Mouse (Mus musculus): ENCODE data around the gene Tamm41.

Gene Tamm41

DNA sequence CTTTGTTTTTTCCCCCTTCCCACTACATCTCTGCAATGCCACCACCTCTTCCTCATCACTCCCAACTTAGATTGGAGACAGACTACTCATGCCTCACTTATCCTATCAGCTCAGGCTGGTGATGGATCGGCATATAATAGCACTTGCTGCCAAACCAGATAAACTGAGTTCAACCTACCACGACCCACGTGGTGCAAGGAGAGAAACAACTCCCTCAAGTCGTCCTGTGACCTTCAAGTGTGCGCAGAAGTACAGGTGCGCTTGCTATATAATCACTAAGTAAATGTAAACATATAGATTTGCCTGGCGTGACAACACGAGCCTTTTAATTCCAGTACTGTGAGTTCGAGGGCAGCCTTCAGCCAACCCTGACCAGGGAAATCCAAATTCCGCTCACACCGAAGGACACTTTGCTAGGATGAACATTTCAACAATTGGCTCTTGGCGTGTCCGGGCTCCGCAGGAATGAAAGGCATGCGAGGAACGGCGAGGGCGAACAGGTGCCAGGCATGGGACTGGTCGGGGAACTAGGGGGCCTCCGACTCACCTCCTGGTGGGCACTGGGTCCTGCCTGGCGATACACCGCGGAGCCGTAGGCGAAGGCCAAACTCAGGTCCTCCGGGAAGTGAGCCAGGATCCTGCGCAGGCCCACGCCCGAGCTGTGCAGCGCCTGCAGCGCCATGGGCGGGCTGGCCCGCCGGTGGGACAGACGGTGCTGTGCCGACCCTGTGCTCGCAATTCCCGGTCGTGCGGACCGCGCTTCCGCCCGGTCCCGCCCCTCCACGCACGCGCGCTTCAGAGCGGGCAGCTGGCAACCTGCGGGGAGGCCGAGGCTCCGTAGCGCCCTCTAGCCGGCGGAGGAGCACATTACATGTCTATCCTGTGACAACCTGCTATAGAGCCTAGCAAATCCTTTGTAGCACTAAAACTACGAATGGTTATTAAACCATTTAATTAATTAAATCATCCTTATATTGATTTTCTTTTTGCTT is at the start of gene Tamm41:
Gene Tamm41, minus strand, starts transcription at position 774 of the 992 bp plus-strand sequence.
- peak; percentile 86 for DNase-seq

DNA sequence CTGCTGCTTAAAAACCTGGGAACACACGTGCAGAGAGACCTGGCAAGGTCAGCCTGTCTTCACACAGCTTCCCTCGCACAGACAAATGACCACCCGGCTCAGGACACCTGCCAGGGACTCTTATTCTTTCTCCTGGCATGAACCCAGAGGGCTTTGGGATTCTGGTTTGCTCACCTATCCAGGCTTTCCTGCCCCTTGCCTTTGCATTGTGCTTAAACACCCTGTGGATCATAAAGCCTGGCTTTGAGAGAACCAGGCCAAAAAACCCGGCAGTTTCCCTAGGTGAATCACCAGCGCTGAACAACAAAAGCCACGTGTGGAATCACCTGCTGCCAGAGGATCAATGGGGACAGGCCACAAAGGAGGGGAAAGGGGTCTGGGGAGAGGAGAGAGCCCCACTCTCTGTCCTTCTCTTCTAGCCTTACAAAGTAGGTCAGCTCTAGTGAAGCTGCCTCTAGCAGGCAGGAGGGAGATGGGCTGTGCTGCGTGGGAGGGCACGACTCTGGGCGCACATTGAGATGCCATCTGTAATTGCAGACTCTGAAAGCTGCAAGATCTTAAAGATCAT is 47.7 kb upstream of the Tamm41 start:
- DNase-seq = peak; percentile 90

DNA sequence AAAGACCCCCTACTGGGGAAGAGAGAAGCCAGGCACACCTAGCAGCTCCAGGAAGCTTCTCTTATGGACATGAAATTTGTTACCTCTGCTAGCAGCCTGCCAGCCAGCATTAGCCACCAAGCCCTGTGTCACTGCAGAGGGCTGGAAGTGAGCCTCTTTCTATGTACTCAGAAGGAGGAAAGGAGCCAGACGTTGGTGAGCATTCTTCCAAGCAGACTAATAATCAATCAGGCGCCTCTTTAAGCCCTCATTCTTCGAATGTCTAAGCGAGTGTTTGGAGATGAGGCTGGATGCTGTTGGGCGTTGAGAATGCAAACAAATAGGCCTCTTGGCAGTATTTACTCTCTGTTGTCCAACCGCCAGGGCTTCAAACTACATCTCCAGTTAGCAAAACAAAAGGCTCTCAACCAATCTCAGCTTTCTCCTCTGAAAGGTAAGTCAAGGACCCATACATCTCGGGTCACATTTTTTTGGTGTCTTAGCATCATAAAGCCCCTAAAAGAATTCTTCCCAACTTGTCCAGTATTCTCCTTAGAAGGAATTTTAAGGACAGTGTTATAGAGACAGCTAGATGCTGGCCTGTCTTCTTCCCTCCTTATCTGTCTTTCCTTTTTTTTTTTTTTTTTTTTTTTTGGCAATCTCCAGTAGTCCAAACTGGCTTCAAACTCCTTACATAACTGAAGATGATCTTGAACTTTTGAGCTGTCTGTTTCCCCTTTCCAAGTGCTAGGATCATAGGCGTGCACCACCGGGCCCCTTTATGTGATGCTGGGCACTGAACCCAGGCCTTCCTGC is 39.3 kb upstream of the Tamm41 start:
- DNase-seq = peak; percentile 54

DNA sequence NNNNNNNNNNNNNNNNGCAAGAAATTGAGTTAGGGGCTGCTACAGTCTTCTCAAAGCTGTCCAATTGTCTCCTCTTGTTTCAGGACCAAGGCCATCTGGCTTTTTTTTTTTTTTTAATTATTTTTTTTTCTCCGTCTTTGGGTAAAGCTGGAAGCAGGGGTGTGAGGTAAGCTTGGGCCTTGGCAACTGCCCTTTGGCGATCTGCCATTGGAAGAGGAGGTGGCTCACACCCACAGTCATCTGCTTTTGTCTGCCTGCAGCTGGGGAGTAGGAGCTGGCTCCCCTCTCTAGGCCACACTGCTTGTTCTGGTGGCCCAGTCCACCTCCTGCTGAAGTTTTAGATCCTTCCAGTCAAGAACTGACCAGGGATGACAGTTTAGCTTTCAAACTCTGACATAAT is 34.3 kb upstream of the Tamm41 start:
- no peak for DNase-seq

DNA sequence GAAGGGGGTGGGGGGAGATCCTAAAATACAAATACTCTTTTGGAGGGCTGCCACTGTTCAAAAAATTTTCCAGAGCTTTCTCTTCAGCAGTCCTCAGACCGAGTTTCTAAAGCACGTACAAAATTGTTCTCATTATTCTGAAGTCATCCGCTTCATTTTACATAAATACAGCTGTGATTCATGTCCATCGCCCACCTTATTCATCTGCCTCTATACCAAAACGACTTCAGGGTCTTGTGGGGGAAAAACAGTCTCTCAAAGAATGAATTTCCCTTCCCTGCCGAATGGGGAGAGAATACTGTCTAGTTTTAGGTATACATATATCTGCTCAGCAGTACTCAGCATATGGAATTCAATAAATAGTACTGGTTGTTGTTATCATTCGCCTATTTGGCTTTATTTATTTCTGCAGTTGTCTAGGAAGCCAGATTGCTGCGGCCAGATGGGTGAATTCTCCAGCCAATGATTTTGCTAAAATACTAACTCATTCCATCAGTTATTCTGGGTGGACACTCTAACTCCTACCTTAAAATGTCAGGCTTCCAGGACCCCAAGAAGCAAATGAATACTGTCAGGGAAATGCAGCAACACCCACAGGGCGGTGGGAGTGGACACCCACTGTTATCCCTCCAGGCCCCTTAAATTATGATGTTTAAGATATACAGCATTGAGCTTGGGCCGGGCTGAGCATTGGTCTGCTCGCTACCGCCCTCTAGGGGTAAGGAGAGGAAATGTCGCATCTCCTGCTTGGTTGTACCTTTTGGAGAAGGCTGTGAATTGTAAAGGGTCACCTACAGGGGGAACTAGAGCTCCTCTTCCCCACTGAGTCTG is 27.9 kb upstream of the Tamm41 start:
- peak; percentile 64 for DNase-seq

DNA sequence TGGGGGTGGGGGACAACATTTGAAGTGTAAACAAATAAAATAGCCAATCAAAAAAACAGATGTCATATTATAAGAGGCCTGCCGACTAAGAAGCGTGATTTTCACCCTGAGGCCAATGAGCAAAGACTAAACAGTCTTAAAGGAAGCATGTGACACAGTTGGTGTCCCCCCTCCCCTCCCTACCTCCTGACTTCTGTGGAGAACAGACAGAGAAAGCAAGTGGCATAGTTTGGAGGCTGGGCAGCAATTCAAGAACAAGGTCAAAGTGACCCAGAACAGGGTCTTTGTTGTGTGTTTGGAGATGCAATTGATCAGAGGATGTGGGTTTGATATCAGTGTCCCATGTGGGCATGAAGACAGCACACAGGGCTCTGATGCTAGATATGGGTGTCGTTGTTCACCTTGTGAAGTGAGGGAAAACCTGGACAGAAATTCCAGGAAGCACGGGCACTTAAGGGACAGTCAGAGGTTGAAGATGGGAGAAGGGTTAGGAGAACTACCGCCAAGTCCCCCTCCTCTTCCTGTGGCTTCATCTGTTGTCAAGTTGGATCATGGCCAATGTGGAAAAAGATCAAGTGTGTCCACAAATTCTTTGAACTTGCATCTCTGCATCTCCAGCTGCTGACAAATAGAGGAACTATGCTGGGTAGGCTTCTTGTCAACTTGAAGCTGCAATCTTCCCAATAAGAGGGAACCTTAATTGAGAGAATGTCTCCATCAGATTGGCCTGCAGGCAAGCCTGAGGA is 25.1 kb upstream of the Tamm41 start:
- no peak for DNase-seq

DNA sequence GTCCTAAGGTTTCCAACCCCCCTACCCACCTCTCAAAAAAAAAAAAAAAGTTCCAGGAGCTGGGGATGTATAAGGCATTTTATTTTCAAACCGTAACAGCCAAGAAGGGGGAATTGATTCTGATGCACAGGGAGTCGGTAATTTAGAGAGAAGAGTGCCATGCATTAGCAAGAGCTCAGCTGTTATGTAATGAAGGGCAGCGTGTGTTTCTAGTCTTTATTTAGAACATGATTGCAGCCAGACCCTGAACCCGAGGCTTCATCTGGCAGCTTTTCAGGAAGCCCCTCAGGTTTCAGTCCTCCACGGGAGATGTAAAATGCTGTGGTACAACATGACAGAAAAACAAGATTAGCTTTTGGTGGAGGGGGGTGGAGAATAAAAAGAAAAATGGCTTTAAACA is 21.6 kb upstream of the Tamm41 start:
- no peak for DNase-seq

DNA sequence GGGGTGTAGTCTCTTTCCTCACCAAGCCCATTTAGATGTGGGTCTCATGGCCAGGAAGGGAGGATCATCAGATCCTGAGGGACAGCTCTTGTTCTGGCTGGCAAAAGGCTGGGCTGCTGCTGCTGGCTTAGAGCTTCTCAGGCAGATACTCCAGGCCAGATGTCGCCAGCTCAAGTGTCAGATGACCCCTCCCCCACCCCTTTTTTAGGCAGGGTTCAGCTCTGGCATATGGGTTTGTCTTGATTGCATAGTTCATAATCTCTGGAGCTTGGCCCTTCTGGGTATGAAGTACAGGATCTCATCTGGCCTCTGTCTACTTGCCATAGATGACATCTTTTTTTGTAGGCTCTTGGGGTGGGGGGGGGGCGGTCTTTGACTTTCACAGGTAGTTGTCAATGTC is 19.0 kb upstream of the Tamm41 start:
- no peak for DNase-seq

DNA sequence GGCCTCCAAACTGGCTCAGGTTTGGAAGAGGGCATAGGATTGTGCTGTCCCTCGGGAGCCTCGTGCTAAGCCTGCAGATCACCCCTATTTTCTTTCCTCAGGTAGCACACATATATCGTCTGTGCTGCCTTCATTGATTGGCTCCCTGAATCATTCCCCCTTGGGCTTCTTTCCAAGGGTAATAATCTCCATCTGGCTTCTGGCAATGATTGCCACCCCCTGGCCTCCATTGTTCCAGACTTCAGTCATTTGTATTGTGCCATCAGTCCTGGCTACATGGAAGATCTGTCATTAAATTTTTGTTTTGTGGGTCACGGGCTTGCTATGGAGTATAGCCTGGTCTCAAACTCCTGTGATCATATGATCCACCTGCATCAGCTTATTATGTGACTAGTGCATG is 17.8 kb upstream of the Tamm41 start:
- peak; percentile 46 for DNase-seq

DNA sequence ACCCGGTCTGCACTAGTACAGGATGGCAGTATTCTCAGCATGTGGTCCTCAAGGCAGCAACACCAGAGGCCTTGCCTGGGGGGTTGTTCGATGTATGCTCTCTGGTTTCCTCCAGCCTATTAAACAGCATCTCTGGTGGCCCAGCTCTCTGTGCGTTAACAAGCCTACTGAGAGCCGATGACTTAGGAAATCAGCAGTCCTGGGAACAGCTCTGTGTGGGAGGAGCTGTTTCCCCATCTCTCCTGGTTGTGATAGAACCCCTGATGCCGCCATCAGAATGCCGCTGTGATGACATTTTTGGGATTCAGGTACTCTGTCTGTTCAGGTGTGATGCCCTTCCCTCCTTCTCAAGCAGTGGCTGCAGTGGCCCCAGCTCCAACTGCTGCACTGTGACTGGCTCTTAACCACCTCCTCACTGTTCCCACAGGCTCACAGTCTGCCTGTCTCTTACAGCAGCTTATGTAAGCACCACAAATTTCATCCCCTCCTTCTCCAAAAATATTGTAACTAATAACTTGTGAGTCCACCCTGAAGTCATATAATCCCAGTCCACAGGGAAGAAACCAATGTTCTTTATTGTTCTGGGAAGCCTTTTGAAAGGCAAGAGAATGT is 14.0 kb upstream of the Tamm41 start:
- DNase-seq = no peak

DNA sequence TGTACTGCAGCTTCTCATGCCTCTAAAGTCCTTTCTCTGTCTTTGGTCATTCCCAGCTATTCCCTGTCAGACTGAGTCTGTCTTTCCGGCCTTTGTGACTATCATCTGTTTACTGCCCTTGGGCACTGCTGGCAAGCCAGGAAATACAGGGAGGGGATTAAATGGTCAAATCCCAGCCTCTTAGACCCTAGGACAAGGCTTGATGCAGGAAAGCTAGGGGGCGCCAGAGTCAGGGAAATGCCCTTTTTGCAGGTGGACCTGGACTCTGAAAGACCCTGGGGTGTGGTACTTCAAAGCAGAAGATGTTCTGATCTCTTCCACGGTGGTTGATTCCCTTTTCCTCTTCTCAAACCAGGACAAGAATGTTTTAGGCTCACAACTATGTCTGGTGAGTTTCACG is 11.3 kb upstream of the Tamm41 start:
- DNase-seq = peak; percentile 64

DNA sequence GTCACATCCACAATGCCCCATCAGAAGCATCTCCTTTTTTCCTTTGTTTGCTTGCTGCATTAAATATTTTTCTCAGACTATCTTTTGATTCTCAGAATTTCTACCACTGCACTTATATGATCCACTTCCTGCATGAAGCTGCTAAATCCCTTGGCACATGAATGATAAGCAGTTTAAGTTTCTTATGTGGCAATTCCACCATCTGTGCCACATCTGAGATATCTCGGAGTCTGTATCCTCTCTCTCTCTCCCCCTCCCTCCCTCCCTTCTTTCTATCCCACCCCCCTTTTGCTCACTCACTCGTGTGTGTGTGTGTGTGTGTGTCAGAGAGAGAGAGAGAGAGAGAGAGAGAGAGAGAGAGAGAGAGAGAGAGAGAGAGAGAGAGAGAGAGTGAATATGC is 10.1 kb upstream of the Tamm41 start:
- no peak for DNase-seq

DNA sequence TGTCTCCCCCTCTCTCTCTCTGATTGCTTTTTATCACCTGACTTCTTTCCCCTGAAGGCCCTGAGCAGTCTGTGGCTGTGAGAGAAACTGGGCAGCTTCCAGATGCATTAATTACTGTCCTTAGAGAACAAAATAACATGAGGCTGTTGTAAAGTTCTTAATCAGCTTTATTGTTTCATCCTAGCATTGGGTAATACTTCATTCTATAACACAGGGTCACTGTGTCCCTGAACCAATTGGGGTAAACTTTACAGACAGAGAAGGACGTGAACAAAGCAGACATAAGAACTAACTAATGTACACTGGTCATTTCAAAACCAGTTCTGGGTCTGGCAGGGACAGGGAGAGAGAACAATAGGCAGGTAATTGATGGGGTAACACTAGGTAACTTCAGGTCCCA is 8.4 kb upstream of the Tamm41 start:
- no peak for DNase-seq

DNA sequence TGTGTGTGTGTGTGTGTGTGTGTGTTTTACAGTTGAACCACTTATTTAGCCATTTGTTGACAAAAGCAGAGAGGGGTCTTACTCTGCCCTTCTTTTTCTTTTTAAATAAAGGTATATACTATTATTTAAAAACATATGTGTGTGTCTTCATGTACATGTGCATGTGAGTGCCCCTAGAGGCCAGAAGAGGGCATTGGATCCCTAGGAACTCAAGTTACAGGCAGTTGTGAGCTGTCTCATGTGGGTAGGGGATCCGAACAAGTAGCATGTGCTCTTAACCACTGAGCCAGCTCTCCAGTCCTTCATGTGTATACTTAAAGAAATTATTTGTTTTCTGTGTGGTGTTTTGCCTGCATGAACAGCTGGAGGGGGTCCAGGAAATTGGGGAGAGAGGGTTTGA is 7.0 kb upstream of the Tamm41 start:
- DNase-seq = no peak

DNA sequence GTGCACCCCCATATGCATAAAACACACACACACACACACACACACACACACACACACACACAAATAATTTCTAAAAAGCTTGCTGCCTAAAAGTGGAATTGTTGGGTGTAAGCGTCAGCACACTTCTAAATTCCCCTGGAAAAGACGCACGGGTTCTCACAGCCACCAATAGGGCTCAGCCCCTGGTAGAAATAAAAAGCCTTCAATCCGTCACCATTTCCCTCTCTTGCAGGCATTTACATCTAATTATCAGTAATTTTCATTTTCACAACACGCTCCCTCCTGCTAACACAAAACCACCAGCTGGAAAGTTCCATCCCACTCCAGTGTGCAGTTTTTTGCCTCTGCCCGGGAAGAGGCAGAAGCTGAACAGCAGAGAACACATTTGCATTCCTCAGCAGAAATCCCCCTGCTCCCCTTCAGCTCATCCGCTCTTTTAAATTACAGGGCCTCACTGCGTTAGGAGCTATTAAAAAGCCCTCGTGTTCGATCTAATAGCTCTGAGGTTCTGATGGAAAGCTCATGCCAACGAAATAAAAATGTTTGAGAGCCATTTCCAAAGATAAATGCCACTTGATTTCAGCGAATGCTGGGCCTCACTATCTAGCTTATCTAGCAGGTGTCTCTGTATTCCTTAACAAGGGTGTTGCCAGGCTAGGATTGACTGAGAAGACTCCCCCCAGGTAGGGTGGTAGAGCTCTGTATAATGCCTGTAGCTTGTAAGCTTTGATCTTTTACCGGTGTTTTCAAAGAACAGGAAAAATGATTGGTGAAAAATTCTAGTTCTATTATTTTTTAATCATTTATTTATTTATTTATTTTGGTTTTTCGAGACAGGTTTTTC is 6.2 kb upstream of the Tamm41 start:
- no peak for DNase-seq

DNA sequence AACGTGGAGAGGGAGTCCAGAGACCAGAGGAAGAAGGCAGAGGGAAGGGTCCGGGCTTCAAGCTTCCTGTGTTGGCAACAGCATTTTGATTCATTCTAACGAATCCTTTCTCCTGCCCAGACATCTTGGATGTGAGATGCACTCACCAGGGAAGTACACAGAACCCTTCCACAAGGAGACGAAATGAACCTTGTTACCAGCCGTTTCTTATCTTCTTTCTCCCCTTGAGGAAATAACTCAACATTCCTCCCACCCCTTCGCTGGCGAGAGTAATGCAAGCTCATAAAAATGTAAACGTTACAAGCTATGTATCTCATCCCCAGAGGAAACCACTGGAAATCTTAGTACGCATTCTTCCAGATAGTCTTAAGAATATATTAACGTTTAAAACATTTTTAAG is 4.9 kb upstream of the Tamm41 start:
- no peak for DNase-seq

DNA sequence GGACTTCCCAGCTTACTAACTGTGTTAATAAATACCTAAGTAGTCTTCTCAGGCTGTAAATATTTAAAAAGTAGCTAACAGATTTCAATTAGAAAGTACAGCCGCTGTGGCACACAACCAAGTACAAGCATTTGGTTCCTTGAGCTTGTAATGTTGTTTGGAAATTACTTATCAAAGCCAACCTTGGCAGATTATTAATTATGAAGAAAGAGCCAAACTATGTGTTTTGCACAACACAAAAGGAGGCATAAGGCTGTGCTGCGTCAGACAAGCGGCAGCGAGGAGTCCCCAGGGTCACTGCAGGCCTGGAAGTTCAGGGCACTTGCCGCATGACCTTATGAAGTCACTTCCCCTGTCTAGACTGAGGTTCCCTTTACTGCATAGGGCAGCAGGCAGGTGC is 4.2 kb downstream of the Tamm41 start:
- no peak for DNase-seq

DNA sequence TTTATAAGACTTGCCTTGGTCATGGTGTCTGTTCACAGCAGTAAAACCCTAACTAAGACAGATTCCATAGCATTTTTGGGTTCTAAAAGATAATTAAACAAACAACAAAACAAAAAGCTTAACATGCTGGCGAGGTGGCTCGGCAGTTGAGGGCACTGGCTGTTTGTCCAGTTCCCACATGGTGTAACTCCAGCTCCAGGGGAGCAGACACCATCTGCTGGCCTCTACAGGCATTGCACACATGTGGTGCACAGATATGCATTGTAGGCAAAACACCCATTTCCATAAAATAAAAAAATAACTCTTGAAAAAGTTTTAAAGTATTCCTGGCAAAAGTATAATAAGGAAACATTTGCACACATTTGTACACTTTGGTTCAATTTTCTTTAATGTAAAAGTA is 7.6 kb downstream of the Tamm41 start:
- no peak for DNase-seq

DNA sequence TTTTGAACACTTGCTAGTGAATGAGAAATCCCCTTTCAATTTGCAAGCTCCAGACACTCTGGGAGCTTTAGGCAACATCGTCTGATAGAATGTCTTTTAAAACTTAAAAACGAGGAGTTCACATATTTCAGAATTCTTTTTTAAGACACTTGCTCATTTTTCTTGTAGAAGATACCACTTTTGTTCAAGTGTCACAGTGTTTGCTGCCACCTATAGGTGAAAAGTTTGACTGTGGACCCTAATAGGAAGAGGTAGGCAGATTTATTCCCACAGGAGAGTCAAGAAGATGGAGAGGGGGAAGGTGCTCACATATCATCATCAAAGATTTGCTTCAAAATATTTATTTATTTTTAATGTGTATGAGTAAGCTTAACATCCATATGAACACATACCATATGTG is 8.4 kb downstream of the Tamm41 start:
- no peak for DNase-seq

DNA sequence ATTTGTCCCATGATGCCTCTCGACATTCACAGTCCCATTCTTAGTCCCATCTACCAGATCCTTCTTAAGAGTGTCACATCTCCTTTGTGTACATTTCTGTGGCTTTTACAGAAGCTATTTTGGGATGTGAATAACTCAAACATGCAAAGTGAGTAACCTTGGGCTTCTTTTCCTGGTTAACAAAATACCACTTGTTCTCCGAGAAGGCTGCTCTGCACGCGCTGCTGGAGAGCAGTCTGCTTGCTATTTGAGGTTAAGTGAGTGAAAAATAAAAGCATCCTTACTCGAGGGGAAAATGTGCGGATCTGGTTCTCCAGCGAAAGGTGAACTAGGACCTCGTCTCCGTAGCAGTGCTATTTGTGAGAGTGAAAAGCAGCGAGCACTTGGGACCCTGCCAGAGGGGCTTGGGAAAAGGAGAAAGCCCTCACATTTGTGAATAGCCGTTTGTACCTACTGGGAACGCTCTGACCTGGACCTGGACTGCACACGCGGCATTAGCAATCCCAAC is 10.1 kb downstream of the Tamm41 start:
- no peak for DNase-seq

All from cerebellum, adult 9-11 months (tissue).